Mouse (Mus musculus): Measurements from ENCODE around the gene Bag6. TPM values are rescaled to one million over a fixed set of nuclear protein-coding genes. Genes with fewer than 3 reads are reported as not detected.

Gene Bag6
- total RNA-seq, 2 experiments from 2014 or later = 68.8 to 93.9 TPM

DNA sequence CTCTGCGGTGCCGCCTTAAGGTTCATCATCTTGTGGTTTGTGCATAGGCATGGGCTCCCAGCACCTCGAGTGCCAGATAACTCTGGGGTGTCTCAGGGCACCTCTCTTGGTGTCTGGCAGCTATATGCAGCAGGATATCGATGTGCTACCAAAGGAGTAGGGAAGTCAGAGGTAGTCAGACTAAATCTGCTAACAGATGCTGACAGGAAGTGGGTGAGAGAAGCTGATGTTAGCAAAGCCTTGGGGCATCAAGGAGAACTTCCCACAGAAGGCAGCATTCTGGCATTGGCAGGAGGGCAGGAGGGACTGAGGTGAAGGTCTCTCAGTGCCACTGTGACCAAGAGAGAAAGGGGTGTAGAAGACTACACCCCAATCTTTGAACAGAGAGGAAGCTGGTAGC, 55.1 kb downstream of the Bag6 start:
- ATAC-seq (replicated peaks; ENCODE audit: poor library complexity, severe bottlenecking) = 0 out of 2 replicates have a peak, but pooled peaks have one; percentile 6

DNA sequence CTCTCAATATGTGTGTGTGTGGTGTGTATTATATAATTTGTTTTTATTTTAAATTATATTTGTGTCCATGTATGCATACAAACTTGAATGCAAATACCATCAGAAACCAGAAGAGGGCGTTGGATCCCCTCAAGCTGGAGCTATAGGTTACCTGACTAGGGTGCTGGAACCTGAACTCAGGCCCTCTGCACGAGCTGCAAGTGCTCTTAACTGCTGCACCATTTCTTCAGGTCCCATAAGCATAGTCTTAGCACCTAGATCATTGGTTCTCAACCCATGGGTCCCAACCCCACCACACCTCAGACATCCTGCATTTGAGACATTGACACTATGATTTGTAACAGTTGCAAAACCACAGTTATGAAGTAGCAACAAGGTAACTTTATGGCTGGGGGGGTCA, 56.7 kb downstream of the Bag6 start:
- ATAC-seq (replicated peaks; ENCODE audit: poor library complexity, severe bottlenecking) = no peak

DNA sequence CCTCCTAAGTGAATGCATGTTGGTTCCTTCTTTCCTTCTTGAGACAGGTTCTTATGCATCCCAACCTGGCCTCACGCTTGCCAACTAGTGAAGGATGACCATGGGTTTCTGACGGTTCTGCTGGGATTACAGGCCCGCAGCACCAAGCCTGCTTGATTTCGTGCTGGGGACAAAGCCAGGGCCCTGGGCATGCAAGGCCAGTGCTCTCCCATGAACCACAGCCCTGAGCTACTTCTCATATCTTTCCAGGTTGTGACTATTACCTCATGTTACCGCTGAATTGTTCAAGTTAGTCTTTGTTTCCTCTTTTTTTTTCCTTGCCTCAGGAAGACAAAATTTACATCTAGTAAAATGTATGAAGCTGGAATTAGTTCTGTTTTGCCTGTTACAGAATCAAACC, 57.9 kb downstream of the Bag6 start:
- peak; percentile 58 for ATAC-seq (replicated peaks; ENCODE audit: poor library complexity, severe bottlenecking)

DNA sequence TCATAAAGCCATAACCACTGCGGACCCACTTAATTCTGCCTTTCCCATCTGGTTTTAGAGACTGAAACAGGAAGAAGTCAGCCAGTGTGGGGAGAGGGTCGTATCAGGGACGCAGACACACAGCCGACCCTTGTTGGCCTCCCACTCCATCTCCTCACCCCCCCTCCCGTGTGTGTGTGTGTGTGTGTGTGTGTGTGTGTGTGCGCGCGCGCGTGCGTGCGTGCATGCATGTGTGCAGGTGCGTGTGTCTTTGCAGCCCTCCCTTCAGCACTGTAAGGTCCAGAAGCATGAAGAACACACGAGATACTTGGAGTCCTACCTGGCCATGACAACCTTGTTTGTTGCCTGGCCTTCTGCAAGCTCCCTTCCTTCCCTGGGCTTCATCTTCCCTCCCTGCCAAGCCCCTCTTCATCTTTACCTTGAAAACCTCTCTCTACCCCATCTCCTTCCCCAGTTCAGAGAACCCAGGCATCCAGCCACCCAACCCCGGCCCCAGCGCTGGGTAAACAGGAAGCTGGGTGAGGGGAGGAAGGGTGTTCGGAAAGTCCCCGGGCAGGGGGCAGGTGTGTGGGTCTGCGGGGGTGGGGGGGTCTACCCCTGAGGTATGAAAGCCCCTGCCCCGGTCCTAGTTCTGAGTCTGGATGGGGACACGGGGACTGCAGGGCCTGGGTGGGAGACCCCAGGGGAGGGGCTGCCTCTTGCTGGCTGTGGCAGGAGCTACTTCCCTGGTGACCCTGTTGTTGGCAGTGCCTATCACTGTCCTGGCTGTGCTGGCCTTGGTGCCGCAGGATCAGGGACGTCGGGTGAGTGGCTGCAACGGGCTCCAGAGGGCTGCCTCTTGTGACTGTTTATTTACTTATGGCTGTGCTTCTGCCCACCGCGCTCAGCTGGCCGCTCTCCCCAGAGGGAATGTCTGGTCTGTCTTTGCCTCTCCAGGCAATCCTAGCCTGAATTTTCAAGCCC, 59.2 kb downstream of the Bag6 start, which contains the start of gene Ltb:
TSS of gene Ltb (plus strand) at position 559 of the 963 bp plus-strand sequence.
- no peak for ATAC-seq (replicated peaks; ENCODE audit: poor library complexity, severe bottlenecking)

DNA sequence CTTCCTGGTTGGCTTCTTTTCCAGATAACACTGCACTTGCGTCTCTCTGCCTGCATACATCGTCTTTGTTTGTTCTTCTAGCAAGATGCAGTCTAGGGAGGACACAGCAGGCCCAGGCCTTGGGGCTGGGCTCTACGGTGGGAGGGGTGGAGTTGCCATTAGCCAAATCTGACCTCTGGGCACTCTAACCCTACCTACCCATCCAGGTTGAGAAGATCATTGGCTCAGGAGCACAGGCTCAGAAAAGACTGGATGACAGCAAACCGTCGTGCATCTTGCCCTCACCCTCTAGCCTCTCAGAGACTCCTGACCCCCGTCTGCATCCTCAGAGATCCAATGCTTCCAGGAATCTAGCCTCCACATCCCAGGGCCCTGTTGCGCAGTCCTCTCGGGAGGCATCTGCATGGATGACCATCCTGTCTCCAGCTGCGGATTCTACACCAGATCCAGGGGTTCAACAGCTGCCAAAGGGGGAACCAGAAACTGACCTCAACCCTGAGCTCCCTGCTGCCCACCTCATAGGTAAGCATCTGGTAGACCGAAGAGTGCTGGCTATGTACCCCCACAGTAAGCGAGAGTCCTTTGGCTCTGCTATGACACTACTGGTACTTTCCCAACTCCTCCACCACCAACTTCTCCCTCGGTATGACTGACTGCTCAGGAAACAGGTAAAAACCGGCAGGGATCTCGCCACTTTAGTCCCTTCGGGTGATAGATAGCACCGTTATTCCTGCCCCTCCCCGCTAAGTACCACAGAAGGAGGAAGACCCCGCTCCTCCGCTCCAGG, 60.1 kb downstream of the Bag6 start:
- ATAC-seq (replicated peaks; ENCODE audit: poor library complexity, severe bottlenecking) = 0 out of 2 replicates have a peak, but pooled peaks have one; percentile 5

DNA sequence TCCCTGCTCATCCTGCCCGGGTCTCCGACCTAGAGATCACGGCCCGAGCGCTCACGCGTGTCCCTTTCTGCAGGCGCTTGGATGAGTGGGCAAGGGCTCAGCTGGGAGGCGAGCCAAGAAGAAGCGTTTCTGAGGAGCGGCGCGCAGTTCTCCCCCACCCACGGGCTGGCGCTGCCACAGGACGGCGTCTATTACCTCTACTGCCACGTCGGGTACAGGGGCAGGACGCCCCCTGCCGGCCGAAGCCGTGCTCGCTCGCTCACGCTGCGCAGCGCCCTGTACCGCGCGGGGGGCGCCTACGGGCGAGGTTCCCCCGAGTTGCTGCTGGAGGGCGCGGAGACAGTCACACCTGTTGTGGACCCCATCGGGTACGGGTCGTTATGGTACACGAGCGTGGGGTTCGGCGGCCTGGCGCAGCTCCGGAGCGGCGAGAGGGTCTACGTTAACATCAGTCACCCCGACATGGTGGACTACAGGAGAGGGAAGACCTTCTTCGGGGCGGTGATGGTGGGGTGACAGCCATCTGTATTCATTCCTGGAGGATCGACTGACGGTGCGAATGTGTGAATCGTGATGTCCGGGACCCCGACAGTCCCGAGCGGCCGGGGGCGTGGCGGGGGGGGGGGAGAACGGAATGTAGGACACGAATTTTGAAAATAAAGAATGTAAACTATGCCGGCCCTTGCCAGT, 60.8 kb downstream of the Bag6 start:
- ATAC-seq (replicated peaks; ENCODE audit: poor library complexity, severe bottlenecking) = peak; percentile 61

DNA sequence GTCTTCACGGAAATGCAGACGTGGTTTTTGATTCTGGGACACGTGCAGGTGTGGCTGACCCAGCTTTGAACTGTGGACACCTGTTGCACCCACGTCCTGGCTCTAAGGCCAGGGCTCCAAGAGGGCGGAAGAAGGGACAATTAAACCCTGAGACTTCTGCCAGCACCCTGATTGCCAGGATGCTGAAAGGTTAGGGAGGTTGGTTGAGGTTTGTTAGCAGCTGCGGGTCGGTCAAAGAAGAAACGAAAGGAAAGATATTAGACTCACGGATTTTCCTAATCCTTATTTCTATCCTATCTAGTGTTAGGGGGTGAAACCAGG, 61.3 kb downstream of the Bag6 start:
- no peak for ATAC-seq (replicated peaks; ENCODE audit: poor library complexity, severe bottlenecking)

Other genes starting within 250 kb of the Bag6 start
Only the 30 nearest of the 41 such genes appear.
- gene Lsm2, start 153.3 kb upstream of the Bag6 start, total RNA-seq (2014; fragmentation: Nextera tagmentation) = 129 and 305 TPM in 2 replicates
- 42.0 and 71.6 TPM in 2 replicates for gene Lsm2, start 153.3 kb upstream of the Bag6 start, total RNA-seq (2017)
- gene Vars, start 134.2 kb upstream of the Bag6 start, total RNA-seq (2014; fragmentation: Nextera tagmentation) = 75.6 and 150 TPM in 2 replicates
- gene Vars, start 134.2 kb upstream of the Bag6 start, total RNA-seq (2017) = 174 and 181 TPM in 2 replicates
- 0.11 and 0.19 TPM in 2 replicates for gene Vwa7, start 118.6 kb upstream of the Bag6 start, total RNA-seq (2014; fragmentation: Nextera tagmentation)
- gene Vwa7, start 118.6 kb upstream of the Bag6 start, total RNA-seq (2017) = not detected in 2 replicates
- gene Sapcd1, start 107.2 kb upstream of the Bag6 start, total RNA-seq (2014; fragmentation: Nextera tagmentation) = 2.5 TPM in 1 of 2 replicates, not detected in the other
- 0.90 TPM in 1 of 2 replicates, not detected in the other for gene Sapcd1, start 107.2 kb upstream of the Bag6 start, total RNA-seq (2017)
- 0.19 and 6.8 TPM in 2 replicates for gene Msh5, start 88.4 kb upstream of the Bag6 start, total RNA-seq (2014; fragmentation: Nextera tagmentation)
- gene Msh5, start 88.4 kb upstream of the Bag6 start, total RNA-seq (2017) = 0.62 and 3.6 TPM in 2 replicates
- 231 and 245 TPM in 2 replicates for gene Clic1, start 85.2 kb upstream of the Bag6 start, total RNA-seq (2014; fragmentation: Nextera tagmentation)
- gene Clic1, start 85.2 kb upstream of the Bag6 start, total RNA-seq (2017) = 268 and 347 TPM in 2 replicates
- gene Ddah2, start 76.1 kb upstream of the Bag6 start, total RNA-seq (2014; fragmentation: Nextera tagmentation) = 3.4 TPM in 1 of 2 replicates, not detected in the other
- gene Ddah2, start 76.1 kb upstream of the Bag6 start, total RNA-seq (2017) = 0.57 and 3.7 TPM in 2 replicates
- not detected in 2 replicates for gene Ly6g6c, start 69.8 kb upstream of the Bag6 start, total RNA-seq (2014; fragmentation: Nextera tagmentation)
- not detected in 2 replicates for gene Ly6g6c, start 69.8 kb upstream of the Bag6 start, total RNA-seq (2017)
- not detected in 2 replicates for gene Mpig6b, start 69.0 kb upstream of the Bag6 start, total RNA-seq (2014; fragmentation: Nextera tagmentation)
- gene Mpig6b, start 69.0 kb upstream of the Bag6 start, total RNA-seq (2017) = not detected in 2 replicates
- gene Ly6g6e, start 58.3 kb upstream of the Bag6 start, total RNA-seq (2014; fragmentation: Nextera tagmentation) = not detected in 2 replicates
- not detected in 2 replicates for gene Ly6g6e, start 58.3 kb upstream of the Bag6 start, total RNA-seq (2017)
- gene Ly6g6d, start 57.1 kb upstream of the Bag6 start, total RNA-seq (2014; fragmentation: Nextera tagmentation) = not detected in 2 replicates
- gene Ly6g6d, start 57.1 kb upstream of the Bag6 start, total RNA-seq (2017) = not detected in 2 replicates
- gene Ly6g6f, start 49.6 kb upstream of the Bag6 start, total RNA-seq (2014; fragmentation: Nextera tagmentation) = not detected in 2 replicates
- gene Ly6g6f, start 49.6 kb upstream of the Bag6 start, total RNA-seq (2017) = not detected in 2 replicates
- 26.7 and 33.3 TPM in 2 replicates for gene Abhd16a, start 45.9 kb upstream of the Bag6 start, total RNA-seq (2014; fragmentation: Nextera tagmentation)
- 27.7 and 35.0 TPM in 2 replicates for gene Abhd16a, start 45.9 kb upstream of the Bag6 start, total RNA-seq (2017)
- gene Ly6g5c, start 26.9 kb upstream of the Bag6 start, total RNA-seq (2014; fragmentation: Nextera tagmentation) = not detected in 2 replicates
- gene Ly6g5c, start 26.9 kb upstream of the Bag6 start, total RNA-seq (2017) = not detected in 2 replicates
- gene Ly6g5b, start 19.8 kb upstream of the Bag6 start, total RNA-seq (2014; fragmentation: Nextera tagmentation) = 1.6 TPM in 1 of 2 replicates, not detected in the other
- gene Ly6g5b, start 19.8 kb upstream of the Bag6 start, total RNA-seq (2017) = 0.56 TPM in 1 of 2 replicates, not detected in the other
- 21.2 and 25.4 TPM in 2 replicates for gene Gpank1, start 13.7 kb upstream of the Bag6 start, total RNA-seq (2014; fragmentation: Nextera tagmentation)
- 24.0 and 26.9 TPM in 2 replicates for gene Gpank1, start 13.7 kb upstream of the Bag6 start, total RNA-seq (2017)
- 289 and 384 TPM in 2 replicates for gene Csnk2b, start 13.1 kb upstream of the Bag6 start, total RNA-seq (2014; fragmentation: Nextera tagmentation)
- gene Csnk2b, start 13.1 kb upstream of the Bag6 start, total RNA-seq (2017) = 277 and 317 TPM in 2 replicates
- gene D17H6S53E, start 8.8 kb upstream of the Bag6 start, total RNA-seq (2014; fragmentation: Nextera tagmentation) = 16.3 and 18.4 TPM in 2 replicates
- 7.9 and 10.7 TPM in 2 replicates for gene D17H6S53E, start 8.8 kb upstream of the Bag6 start, total RNA-seq (2017)
- not detected in 2 replicates for gene Apom, start 3.1 kb upstream of the Bag6 start, total RNA-seq (2014; fragmentation: Nextera tagmentation)
- 1.2 TPM in 1 of 2 replicates, not detected in the other for gene Apom, start 3.1 kb upstream of the Bag6 start, total RNA-seq (2017)
- 254 and 306 TPM in 2 replicates for gene Prrc2a, start 29.7 kb downstream of the Bag6 start, total RNA-seq (2014; fragmentation: Nextera tagmentation)
- gene Prrc2a, start 29.7 kb downstream of the Bag6 start, total RNA-seq (2017) = 43.2 and 67.9 TPM in 2 replicates
- 15.1 and 20.8 TPM in 2 replicates for gene Aif1, start 40.9 kb downstream of the Bag6 start, total RNA-seq (2014; fragmentation: Nextera tagmentation)
- 7.8 and 14.3 TPM in 2 replicates for gene Aif1, start 40.9 kb downstream of the Bag6 start, total RNA-seq (2017)
- gene Lst1, start 53.3 kb downstream of the Bag6 start, total RNA-seq (2014; fragmentation: Nextera tagmentation) = 78.7 and 89.0 TPM in 2 replicates
- 55.5 and 115 TPM in 2 replicates for gene Lst1, start 53.3 kb downstream of the Bag6 start, total RNA-seq (2017)
- 1.6 TPM in 1 of 2 replicates, not detected in the other for gene Ltb, start 59.3 kb downstream of the Bag6 start, total RNA-seq (2014; fragmentation: Nextera tagmentation)
- 0.41 and 0.99 TPM in 2 replicates for gene Ltb, start 59.3 kb downstream of the Bag6 start, total RNA-seq (2017)
- 5.9 and 12.2 TPM in 2 replicates for gene Tnf, start 66.8 kb downstream of the Bag6 start, total RNA-seq (2014; fragmentation: Nextera tagmentation)
- 13.1 and 15.2 TPM in 2 replicates for gene Tnf, start 66.8 kb downstream of the Bag6 start, total RNA-seq (2017)
- not detected in 2 replicates for gene Lta, start 70.2 kb downstream of the Bag6 start, total RNA-seq (2014; fragmentation: Nextera tagmentation)
- not detected in 2 replicates for gene Lta, start 70.2 kb downstream of the Bag6 start, total RNA-seq (2017)
- gene Gm16181, start 85.7 kb downstream of the Bag6 start, total RNA-seq (2014; fragmentation: Nextera tagmentation) = not detected in 2 replicates
- gene Gm16181, start 85.7 kb downstream of the Bag6 start, total RNA-seq (2017) = 0.82 TPM in 1 of 2 replicates, not detected in the other
- 10.0 and 11.7 TPM in 2 replicates for gene Atp6v1g2, start 98.5 kb downstream of the Bag6 start, total RNA-seq (2014; fragmentation: Nextera tagmentation)
- 2.0 and 3.9 TPM in 2 replicates for gene Atp6v1g2, start 98.5 kb downstream of the Bag6 start, total RNA-seq (2017)
- 4.5 and 5.2 TPM in 2 replicates for gene Nfkbil1, start 100.6 kb downstream of the Bag6 start, total RNA-seq (2014; fragmentation: Nextera tagmentation)
- 5.3 and 5.9 TPM in 2 replicates for gene Nfkbil1, start 100.6 kb downstream of the Bag6 start, total RNA-seq (2017)
- gene Ddx39b, start 106.6 kb downstream of the Bag6 start, total RNA-seq (2014; fragmentation: Nextera tagmentation) = 411 and 417 TPM in 2 replicates
- 175 and 187 TPM in 2 replicates for gene Ddx39b, start 106.6 kb downstream of the Bag6 start, total RNA-seq (2017)
- gene H2-D1, start 127.6 kb downstream of the Bag6 start, total RNA-seq (2014; fragmentation: Nextera tagmentation) = 275 and 369 TPM in 2 replicates
- 399 and 416 TPM in 2 replicates for gene H2-D1, start 127.6 kb downstream of the Bag6 start, total RNA-seq (2017)